ENCODE assay signal across 8 mouse cellular contexts in genomic region chrX:96096513-96097210, GRCm38 (mm10). TPM values are rescaled to one million over a fixed set of nuclear protein-coding genes. Genes with fewer than 3 reads are reported as not detected.
A peak's percentile ranks its signal among the peaks of the same experiment; 100 is the strongest.
DNase-seq lines count a peak whose midpoint lies in the region; ATAC-seq lines count a peak whose summit lies in the region.

No protein-coding gene starts in this region.

- H3K9ac ChIP-seq in heart, embryonic 14.5 days (ENCODE audit: low read length), result peak overlapping the region; percentile 83

- H3K4me3 ChIP-seq in heart, embryonic 14.5 days (ENCODE audit: control insufficient read depth in 1 of 2, insufficient read depth in 1 of 2, low read depth in 1 of 2, low read length in 2 of 2), result peak overlapping the region; percentile 66 to 93
- H3K4me3 ChIP-seq in megakaryocyte, embryonic 14.5 days (replicated peaks), result peak overlapping the region; percentile 95

- no peaks in the 10 kb centered on the region; a peak in 1 of 4 replicates for H3K4me1 ChIP-seq in heart, embryonic 14.5 days (ENCODE audit: control insufficient read depth in 2 of 2, insufficient read depth in 2 of 2, low read length in 2 of 2)
- H3K4me1 ChIP-seq in megakaryocyte, embryonic 14.5 days, result peaks cover 24% of the 10 kb centered on the region

- WGBS in heart, embryonic 14.5 days, result 14% methylated on average over 15 of the region's 15 CpGs

- H3K36me3 ChIP-seq in heart, embryonic 14.5 days (ENCODE audit: control insufficient read depth, insufficient read depth, low read length), result no peaks in the 10 kb centered on the region
- peaks cover 10% of the 10 kb centered on the region for H3K36me3 ChIP-seq in megakaryocyte, embryonic 14.5 days (replicated peaks; ENCODE audit: low read length)

- H3K27ac ChIP-seq in heart, embryonic 14.5 days (replicated peaks in 1 of 2; ENCODE audit: control insufficient read depth in 1 of 2, insufficient read depth in 1 of 2, low read depth in 2 of 2, low read length in 2 of 2), result peak overlapping the region; percentile 87 to 93

- H3K27me3 ChIP-seq in heart, embryonic 14.5 days (ENCODE audit: control insufficient read depth, insufficient read depth, low read length), result no peaks in the 10 kb centered on the region
- H3K27me3 ChIP-seq in megakaryocyte, embryonic 14.5 days (replicated peaks), result peaks cover 18% of the 10 kb centered on the region

- no peaks in the 10 kb centered on the region for H3K9me3 ChIP-seq in heart, embryonic 14.5 days (ENCODE audit: control insufficient read depth, low read length)
- H3K9me3 ChIP-seq in megakaryocyte, embryonic 14.5 days, result 0 out of 2 replicates have a peak, but pooled peaks cover 4% of the 10 kb centered on the region

- DNase-seq in ovary, postnatal 36 days (ENCODE audit: low spot score), result peak; percentile 4
- no peak for DNase-seq in ovary, postnatal 10 days (ENCODE audit: low spot score)
- DNase-seq in embryo, embryonic 9.5 days (ENCODE audit: extremely low spot score), result peak; percentile 61
- DNase-seq in kidney, postnatal 14 days, result peak; percentile 56
- DNase-seq in spleen, postnatal 10 days (ENCODE audit: low spot score in 2 of 2), result peak; percentile 25 to 69
- no peak for DNase-seq in right cerebral cortex, postnatal 14 days

- peak; percentile 30 for ATAC-seq in heart, embryonic 14.5 days (ENCODE audit: insufficient number of reproducible peaks, insufficient read depth, low FRiP score, low read depth)

- peak overlapping the region; percentile 64 for H3K4me2 ChIP-seq in heart, embryonic 14.5 days (ENCODE audit: low read length)

RNA-seq across cellular contexts. Expression of gene Msn, which starts 0.8 kb away (rescaled TPM):
- 191 and 209 TPM in 2 replicates for polyA plus RNA-seq in heart, embryonic 14.5 days (2014; fragmentation: Nextera tagmentation; extraction: Ambion mirVana)
- 4.8 and 20.2 TPM in 2 replicates for polyA plus RNA-seq in megakaryocyte, embryonic 14.5 days (2012; ENCODE audit: insufficient read depth, low replicate concordance)

Comparison
In these comparisons a context has a peak if more than half of its experiments do, and no peak if none do; other contexts are left out.
1. DNase-seq: peak in ovary, postnatal 36 days (single experiment), embryo, embryonic 9.5 days (single experiment), kidney, postnatal 14 days (single experiment) and spleen, postnatal 10 days (2 of 2); none in ovary, postnatal 10 days (single experiment) and right cerebral cortex, postnatal 14 days (single experiment).